Mouse (Mus musculus): ENCODE measurements at regions not wholly inside any gene's neighbourhood (a gene's known extent, or its start where the extent isn't known, plus 50 kb on each side); places are given as distances from the start of the nearest gene placed in this dataset.

DNA sequence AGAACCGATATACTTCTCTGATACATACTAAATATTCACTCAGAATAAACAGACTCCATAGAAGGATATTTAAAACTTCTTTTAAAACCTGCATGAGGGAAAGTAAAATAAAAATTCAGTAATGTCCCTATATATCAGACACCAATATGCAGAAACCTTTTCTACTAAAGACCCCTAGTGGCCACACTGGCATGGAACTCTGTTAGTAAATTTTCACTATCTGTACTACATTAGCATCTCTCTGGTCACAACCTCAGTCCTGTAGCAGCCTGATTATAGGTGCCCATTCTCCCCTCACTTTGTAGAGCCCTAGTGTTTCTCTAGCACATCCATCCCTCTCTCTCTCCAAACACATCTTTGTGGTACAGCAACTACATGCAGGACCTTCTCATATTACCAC lies 970.3 kb downstream of the Cdh11 start:
- no peak for ATAC-seq (replicated peaks)
- H3K9ac ChIP-seq (replicated peaks), result no peak overlapping the region
- no peak overlapping the region for H3K27ac ChIP-seq (replicated peaks)
- WGBS, result 89% methylated on average over 1 of the region's 1 CpGs
- no peaks in the 10 kb centered on the region for H3K27me3 ChIP-seq
- no peaks in the 10 kb centered on the region for H3K36me3 ChIP-seq
- H3K4me2 ChIP-seq (replicated peaks), result no peak overlapping the region
- H3K9me3 ChIP-seq, result no peaks in the 10 kb centered on the region
- H3K4me1 ChIP-seq, result no peaks in the 10 kb centered on the region
- no peak overlapping the region for H3K4me3 ChIP-seq

DNA sequence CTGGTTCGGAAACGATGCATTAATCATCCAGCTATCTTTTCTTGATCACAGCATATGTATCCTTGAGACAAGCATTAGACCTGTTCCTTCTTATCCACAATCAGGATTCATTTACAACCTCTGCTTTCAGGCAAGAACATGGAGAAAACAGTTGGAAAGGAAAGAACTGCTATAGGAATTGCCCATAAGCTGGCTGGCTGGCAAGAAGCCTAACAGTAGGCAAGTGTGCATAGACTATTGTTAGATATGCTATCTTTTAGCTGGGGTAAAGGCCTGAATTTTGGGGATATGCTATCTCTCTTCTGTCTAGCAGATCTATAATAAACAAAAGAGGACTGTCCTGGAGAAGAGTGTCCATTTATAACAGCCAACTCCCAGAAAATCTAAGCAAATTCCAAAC lies 981.9 kb downstream of the Cdh11 start:
- no peaks in the 10 kb centered on the region for H3K36me3 ChIP-seq
- no peak overlapping the region for H3K27ac ChIP-seq (replicated peaks)
- no peak for ATAC-seq (replicated peaks)
- no peak overlapping the region for H3K4me3 ChIP-seq
- no peak overlapping the region for H3K4me2 ChIP-seq (replicated peaks)
- 87% methylated on average over 2 of the region's 2 CpGs for WGBS
- no peaks in the 10 kb centered on the region for H3K27me3 ChIP-seq
- no peaks in the 10 kb centered on the region for H3K4me1 ChIP-seq
- no peaks in the 10 kb centered on the region for H3K9me3 ChIP-seq
- no peak overlapping the region for H3K9ac ChIP-seq (replicated peaks)

DNA sequence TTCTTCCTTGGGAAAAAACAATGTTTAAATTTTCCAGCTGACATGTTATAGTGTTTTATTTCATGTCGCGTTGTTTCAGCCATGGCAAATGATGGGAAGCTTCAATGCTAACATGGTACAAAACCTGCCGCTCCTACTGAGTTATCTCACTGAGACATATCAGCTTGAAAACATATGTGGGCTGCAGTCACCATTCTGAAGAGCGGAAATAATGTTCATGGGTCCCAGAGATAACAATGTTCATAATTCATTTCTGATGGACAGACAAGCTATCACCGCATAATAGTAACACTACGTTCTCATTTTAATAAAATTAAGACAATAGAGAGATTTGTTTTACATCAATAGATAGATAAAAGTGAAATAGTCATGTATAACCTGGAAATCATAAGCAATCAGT lies 983.3 kb downstream of the Cdh11 start:
- 94% methylated on average over 6 of the region's 6 CpGs for WGBS
- no peaks in the 10 kb centered on the region for H3K4me1 ChIP-seq
- H3K36me3 ChIP-seq, result no peaks in the 10 kb centered on the region
- no peak overlapping the region for H3K27ac ChIP-seq (replicated peaks)
- no peak overlapping the region for H3K9ac ChIP-seq (replicated peaks)
- ATAC-seq (replicated peaks), result no peak
- H3K4me2 ChIP-seq (replicated peaks), result no peak overlapping the region
- H3K4me3 ChIP-seq, result no peak overlapping the region
- H3K27me3 ChIP-seq, result no peaks in the 10 kb centered on the region
- H3K9me3 ChIP-seq, result no peaks in the 10 kb centered on the region

DNA sequence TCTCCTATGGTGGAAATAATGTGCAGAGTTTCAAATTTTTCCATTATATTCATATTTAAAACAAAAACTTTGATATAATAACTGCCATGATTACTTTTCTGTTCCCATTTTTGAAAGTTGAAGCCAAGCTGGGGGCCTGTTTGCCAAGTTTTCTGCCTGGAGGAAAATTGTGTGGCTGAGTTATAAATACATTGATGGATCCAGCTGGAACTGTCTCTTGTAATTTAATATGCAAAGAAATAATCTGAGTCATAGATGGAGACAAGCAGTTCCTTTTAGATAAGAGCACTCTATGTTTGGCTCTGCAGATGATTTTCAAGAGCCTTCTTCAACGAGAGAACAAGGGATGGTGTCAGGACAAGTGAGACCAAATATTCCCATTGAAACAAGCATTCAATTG lies 994.7 kb downstream of the Cdh11 start:
- no peaks in the 10 kb centered on the region for H3K27me3 ChIP-seq
- H3K27ac ChIP-seq (replicated peaks), result no peak overlapping the region
- no peaks in the 10 kb centered on the region for H3K4me1 ChIP-seq
- no peak overlapping the region for H3K4me2 ChIP-seq (replicated peaks)
- H3K9me3 ChIP-seq, result no peaks in the 10 kb centered on the region
- no peak overlapping the region for H3K4me3 ChIP-seq
- ATAC-seq (replicated peaks), result no peak
- no peaks in the 10 kb centered on the region for H3K36me3 ChIP-seq
- no peak overlapping the region for H3K9ac ChIP-seq (replicated peaks)
- 74% methylated on average over 1 of the region's 1 CpGs for WGBS

DNA sequence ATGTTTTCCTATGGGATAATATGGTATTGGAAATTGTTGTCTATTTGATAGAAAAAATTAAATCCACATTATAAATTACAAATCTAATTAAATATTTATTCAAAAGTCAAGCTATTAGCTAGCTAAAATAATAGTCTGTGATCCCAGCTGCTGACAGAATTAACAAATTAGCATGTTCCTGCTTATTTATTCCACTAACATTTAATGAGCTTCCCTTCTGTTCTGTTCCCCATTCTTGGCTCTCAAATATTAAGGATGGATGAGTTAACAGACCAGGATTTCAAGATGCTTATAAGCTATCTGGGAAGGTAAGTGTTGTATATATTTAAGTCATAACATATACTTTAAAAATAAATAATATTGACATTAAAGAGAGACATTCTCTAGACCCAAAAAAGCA lies 998.6 kb downstream of the Cdh11 start:
- H3K27ac ChIP-seq (replicated peaks), result no peak overlapping the region
- H3K9ac ChIP-seq (replicated peaks), result no peak overlapping the region
- no peaks in the 10 kb centered on the region for H3K27me3 ChIP-seq
- H3K4me2 ChIP-seq (replicated peaks), result no peak overlapping the region
- no peak for ATAC-seq (replicated peaks)
- H3K4me3 ChIP-seq, result no peak overlapping the region
- no peaks in the 10 kb centered on the region for H3K36me3 ChIP-seq
- no peaks in the 10 kb centered on the region for H3K9me3 ChIP-seq
- H3K4me1 ChIP-seq, result no peaks in the 10 kb centered on the region

DNA sequence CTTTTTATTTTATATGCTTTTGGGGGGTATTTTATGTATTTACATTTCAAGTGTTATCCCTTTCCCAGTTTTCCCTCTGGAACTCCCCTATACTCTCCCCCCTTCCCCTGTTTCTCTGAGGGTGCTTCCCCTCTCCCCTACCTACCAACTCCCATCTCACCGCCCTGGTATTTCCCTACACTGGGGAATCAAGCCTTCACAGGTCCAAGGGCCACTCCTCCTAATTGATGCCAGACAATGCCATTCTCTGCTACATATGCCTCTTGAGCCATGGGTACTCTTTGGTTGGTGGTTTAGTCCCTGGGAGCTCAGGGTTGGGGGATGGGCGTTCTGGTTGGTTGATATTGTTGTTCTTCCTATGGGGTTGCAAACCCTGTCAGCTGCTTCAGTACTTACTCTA lies 1002.9 kb downstream of the Cdh11 start:
- Histone ChIP-seq H3K36me3 (no peaks in the 10 kb centered on the region), H3K4me2 (replicated peaks) (no peak overlapping the region), H3K4me3 (no peak overlapping the region), H3K9me3 (no peaks in the 10 kb centered on the region), H3K9ac (replicated peaks) (no peak overlapping the region), H3K27me3 (no peaks in the 10 kb centered on the region), H3K27ac (replicated peaks) (no peak overlapping the region), H3K4me1 (no peaks in the 10 kb centered on the region)
- no peak for ATAC-seq (replicated peaks)
- WGBS, result 67% methylated on average over 2 of the region's 2 CpGs

DNA sequence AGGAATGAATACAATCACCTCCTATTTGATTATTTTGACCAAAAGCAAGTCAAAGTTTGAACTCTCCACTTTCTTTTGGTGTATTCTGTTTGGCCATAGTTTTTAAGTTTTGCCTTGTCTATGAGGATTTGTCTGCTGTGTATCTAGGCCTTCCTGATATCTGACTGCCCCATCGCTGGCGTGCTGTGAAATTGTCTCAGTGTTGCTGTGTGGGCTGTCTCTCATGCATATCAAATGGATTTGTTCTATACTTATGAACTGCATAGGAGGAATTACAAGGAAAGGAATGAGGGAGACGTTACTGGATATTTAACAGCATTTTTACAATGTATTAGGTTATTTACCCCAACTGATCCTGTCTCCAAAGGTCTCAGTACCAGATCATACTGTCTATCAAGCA lies 1003.5 kb downstream of the Cdh11 start:
- no peaks in the 10 kb centered on the region for H3K9me3 ChIP-seq
- no peaks in the 10 kb centered on the region for H3K4me1 ChIP-seq
- 89% methylated on average over 3 of the region's 3 CpGs for WGBS
- no peaks in the 10 kb centered on the region for H3K36me3 ChIP-seq
- ATAC-seq (replicated peaks), result no peak
- no peak overlapping the region for H3K4me2 ChIP-seq (replicated peaks)
- no peak overlapping the region for H3K9ac ChIP-seq (replicated peaks)
- H3K27ac ChIP-seq (replicated peaks), result no peak overlapping the region
- no peaks in the 10 kb centered on the region for H3K27me3 ChIP-seq
- H3K4me3 ChIP-seq, result no peak overlapping the region

DNA sequence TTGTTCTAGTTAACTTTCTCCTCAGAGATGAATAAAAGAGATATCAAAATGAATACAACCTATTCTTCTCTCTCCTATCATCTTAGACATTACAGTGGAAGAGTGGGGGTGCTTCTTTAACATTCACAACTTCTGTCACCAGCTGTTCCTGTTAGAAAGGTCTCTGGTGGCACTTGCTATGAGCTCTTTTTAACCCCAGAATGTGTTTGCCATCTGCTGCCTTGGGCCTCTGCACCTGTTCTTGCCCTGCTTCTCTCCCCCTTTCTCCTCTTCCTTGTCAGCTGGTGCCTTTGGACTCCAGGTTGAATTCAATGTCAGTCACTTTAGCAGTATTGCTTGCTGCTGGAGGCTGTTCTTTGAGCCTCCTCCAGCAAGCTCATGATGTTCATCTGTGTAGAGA lies 1005.5 kb downstream of the Cdh11 start:
- Histone ChIP-seq H3K27ac (replicated peaks) (no peak overlapping the region), H3K4me2 (replicated peaks) (no peak overlapping the region), H3K4me3 (no peak overlapping the region), H3K4me1 (no peaks in the 10 kb centered on the region), H3K9me3 (no peaks in the 10 kb centered on the region), H3K36me3 (no peaks in the 10 kb centered on the region), H3K27me3 (no peaks in the 10 kb centered on the region), H3K9ac (replicated peaks) (no peak overlapping the region)
- ATAC-seq (replicated peaks), result 0 out of 2 replicates have a peak, but pooled peaks have one; percentile 19

DNA sequence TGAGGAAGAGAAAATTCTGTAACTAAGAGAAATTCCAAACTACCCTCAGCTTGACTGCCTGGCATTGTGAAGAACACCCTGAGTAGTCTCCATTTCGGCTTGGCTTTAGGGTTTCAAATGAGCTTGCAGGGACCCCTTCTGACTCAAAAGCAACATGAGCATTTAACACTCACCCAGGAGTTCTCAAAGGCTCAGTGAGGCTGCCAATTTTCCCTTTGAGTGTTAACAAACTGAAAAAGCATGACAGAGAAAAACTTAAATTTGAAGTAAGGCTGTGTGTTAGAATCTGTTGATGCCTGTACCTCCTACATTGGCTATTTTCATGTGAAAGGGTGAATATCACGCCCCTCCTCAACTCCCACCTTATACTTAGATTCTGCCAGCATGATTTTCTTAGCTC lies 1017.9 kb downstream of the Cdh11 start:
- H3K27me3 ChIP-seq, result no peaks in the 10 kb centered on the region
- WGBS, result 47% methylated on average over 2 of the region's 2 CpGs
- H3K4me1 ChIP-seq, result no peaks in the 10 kb centered on the region
- H3K4me2 ChIP-seq (replicated peaks), result no peak overlapping the region
- no peak overlapping the region for H3K4me3 ChIP-seq
- no peaks in the 10 kb centered on the region for H3K36me3 ChIP-seq
- no peak for ATAC-seq (replicated peaks)
- no peaks in the 10 kb centered on the region for H3K9me3 ChIP-seq
- H3K9ac ChIP-seq (replicated peaks), result no peak overlapping the region
- H3K27ac ChIP-seq (replicated peaks), result no peak overlapping the region
